Mouse (Mus musculus) bone marrow macrophage, adult 2 months (primary cell): ENCODE data around the gene Fam49a.

ENCODE experiments used
- CTCF ChIP-seq: IDR thresholded peaks from 2 replicates; pipeline ENCODE4 v1.5.1; 2012; ENCODE audit warnings: low read depth, mild to moderate bottlenecking, low read length, moderate library complexity
- POLR2A ChIP-seq: IDR thresholded peaks from 2 replicates; pipeline ENCODE4 v1.6.1; 2012; ENCODE audit warnings: mild to moderate bottlenecking, low read depth, low read length, borderline replicate concordance

GRCm38 (mm10) chr12:12263371-12263791 lies 1.4 kb downstream of the Fam49a start:
- TF ChIP-seq CTCF = no peak
- TF ChIP-seq POLR2A = no peak
